Mouse (Mus musculus) hindbrain, postnatal 0 days (tissue): ENCODE measurements around the gene Ggact. TPM values are rescaled to one million over a fixed set of nuclear protein-coding genes. Genes with fewer than 3 reads are reported as not detected.

Experiments used
- ATAC-seq: fragments of 200-750 bp; cut with Nextera tagmentation; 2 replicates; pipeline ENCODE4 v1.8.0; 2017; ENCODE audit warnings: mild to moderate bottlenecking, moderate TSS enrichment, moderate library complexity
- DNase-seq: peaks from one replicate; pipeline ENCODE4 v3.0.0-alpha.2; 2015; ENCODE audit warnings: low spot score
- H3K27ac ChIP-seq: fragments of 300-500 bp; sonication (generic); 2 replicates; pipeline ENCODE4 v1.5.1; 2014; ENCODE audit warnings: mild to moderate bottlenecking
- H3K27me3 ChIP-seq: fragments of 300-500 bp; sonication (generic); 2 replicates; pipeline ENCODE4 v1.6.1; 2014; ENCODE audit warnings: low read length, mixed read lengths; ENCODE audit not compliant: insufficient read depth
- H3K36me3 ChIP-seq: fragments of 300-500 bp; sonication (generic); 2 replicates; pipeline ENCODE4 v1.6.1; 2014; ENCODE audit warnings: low read length, mixed read lengths; ENCODE audit not compliant: insufficient read depth
- H3K4me1 ChIP-seq: fragments of 300-500 bp; sonication (generic); 2 replicates; pipeline ENCODE4 v1.6.1; 2014; ENCODE audit warnings: antibody characterized with exemption, low read length, mixed read lengths; ENCODE audit not compliant: insufficient read depth
- H3K4me2 ChIP-seq: fragments of 300-500 bp; sonication (generic); 2 replicates; pipeline ENCODE4 v1.6.1; 2014; ENCODE audit warnings: low read depth, mild to moderate bottlenecking, low read length, moderate library complexity, mixed read lengths
- H3K4me3 ChIP-seq: fragments of 300-500 bp; sonication (generic); 2 replicates; pipeline ENCODE4 v1.5.1; 2014; ENCODE audit warnings: low read length
- H3K9ac ChIP-seq: fragments of 300-500 bp; sonication (generic); replicated peaks from 2 replicates; pipeline ENCODE4 v1.6.1; 2014; ENCODE audit warnings: mild to moderate bottlenecking, low read length, moderate library complexity, mixed read lengths
- H3K9me3 ChIP-seq: fragments of 300-500 bp; sonication (generic); 2 replicates; pipeline ENCODE4 v1.6.1; 2016; ENCODE audit warnings: low read length, mixed read lengths
- CTCF ChIP-seq: IDR thresholded peaks from 2 replicates; pipeline ENCODE4 v1.5.1; 2016; ENCODE audit warnings: antibody characterized with exemption, control low read depth, low read depth
- WGBS: fragments of 180-500 bp; shearing (Covaris S2); extraction: QIAGEN DNeasy Blood & Tissue Kit; methylation state at CpG from one replicate; pipeline ENCODE4 v1.1.7; 2014; 5-methylcytosine and 5-hydroxymethylcytosine counted together
- polyA plus RNA-seq: library from polyadenylated mRNA; unstranded; fragments of >200 nt; fragmentation: Nextera tagmentation; extraction: Ambion mirVana; gene quantifications from 2 replicates; pipeline ENCODE4 v1.2.1, GENCODE M21; 2015
- total RNA-seq: library from RNA; depleted of rRNA; stranded (reverse); fragments of >200 nt; gene quantifications from 2 replicates; pipeline ENCODE4 v1.2.3, GENCODE M21; 2014; rRNA removed

The Ggact gene
- total RNA-seq, result 18.4 and 36.5 TPM in 2 replicates
- polyA plus RNA-seq, result 27.9 and 29.1 TPM in 2 replicates

DNA sequence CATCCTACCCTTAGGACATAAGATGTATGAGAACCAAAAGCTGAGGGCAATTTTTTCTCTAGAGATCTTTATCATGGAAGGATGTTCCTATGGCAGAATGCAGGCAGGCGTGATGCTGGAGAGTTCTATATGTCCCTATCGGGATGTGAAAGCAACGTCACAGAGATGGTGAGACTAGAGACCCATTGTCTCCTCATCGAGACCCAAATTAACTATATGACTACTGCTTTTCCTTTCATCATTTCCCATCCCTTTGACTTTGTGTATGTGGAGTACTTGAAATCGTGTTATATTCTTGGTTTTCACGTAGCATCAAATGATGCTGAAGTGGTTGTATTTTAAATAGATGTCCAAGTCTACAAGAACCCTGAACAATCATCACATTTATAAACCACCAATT lies at the start of gene Ggact:
Ggact (minus strand) TSS at position 101 of the 400 bp plus-strand sequence.
- Histone ChIP-seq H3K4me2 (peak within 1 kb of the TSS; percentile 96), H3K27me3 (no peaks in the 10 kb centered on the region), H3K9me3 (no peaks in the 10 kb centered on the region), H3K27ac (peak within 1 kb of the TSS; percentile 65; the same call in 1 of the 2 replicates), H3K36me3 (no peaks in the 10 kb centered on the region), H3K4me1 (no peaks in the 10 kb centered on the region; the same call in 1 of the 2 replicates), H3K4me3 (peak within 1 kb of the TSS; percentile 68), H3K9ac (peak within 1 kb of the TSS; percentile 68)
- WGBS, result 77% methylated on average over 6 of the region's 6 CpGs
- no peak for TF ChIP-seq CTCF
- ATAC-seq (no peak), DNase-seq (no peak)

- Histone ChIP-seq H3K27ac (no peak overlapping the region), H3K9ac (no peak overlapping the region), H3K4me3 (no peak overlapping the region), H3K9me3 (no peaks in the 10 kb centered on the region), H3K4me2 (no peak overlapping the region), H3K36me3 (no peaks in the 10 kb centered on the region; the same call in 1 of the 2 replicates), H3K27me3 (0 out of 2 replicates have a peak, but pooled peaks cover 2% of the 10 kb centered on the region), H3K4me1 (no peaks in the 10 kb centered on the region)
- 0 out of 2 replicates have a peak, but pooled peaks have one; percentile 1 for TF ChIP-seq CTCF
- DNase-seq (peak; percentile 88), ATAC-seq (peak; percentile 99)
- 40% methylated on average over 8 of the region's 8 CpGs for WGBS
Observed at GRCm38 (mm10) chr14:122957941-122958340, 44.4 kb upstream of the Ggact start.

- Histone ChIP-seq H3K9me3 (no peaks in the 10 kb centered on the region), H3K9ac (no peak overlapping the region), H3K4me3 (no peak overlapping the region), H3K4me2 (no peak overlapping the region), H3K27me3 (0 out of 2 replicates have a peak, but pooled peaks cover 2% of the 10 kb centered on the region), H3K4me1 (no peaks in the 10 kb centered on the region), H3K36me3 (peaks cover 8% of the 10 kb centered on the region; the same call in 1 of the 2 replicates), H3K27ac (no peak overlapping the region)
- peak; percentile 78 for TF ChIP-seq CTCF
- ATAC-seq, result no peak
- peak; percentile 77 for DNase-seq
- 19% methylated on average over 1 of the region's 1 CpGs for WGBS
Observed at GRCm38 (mm10) chr14:122953331-122953730, 39.8 kb upstream of the Ggact start.

DNA sequence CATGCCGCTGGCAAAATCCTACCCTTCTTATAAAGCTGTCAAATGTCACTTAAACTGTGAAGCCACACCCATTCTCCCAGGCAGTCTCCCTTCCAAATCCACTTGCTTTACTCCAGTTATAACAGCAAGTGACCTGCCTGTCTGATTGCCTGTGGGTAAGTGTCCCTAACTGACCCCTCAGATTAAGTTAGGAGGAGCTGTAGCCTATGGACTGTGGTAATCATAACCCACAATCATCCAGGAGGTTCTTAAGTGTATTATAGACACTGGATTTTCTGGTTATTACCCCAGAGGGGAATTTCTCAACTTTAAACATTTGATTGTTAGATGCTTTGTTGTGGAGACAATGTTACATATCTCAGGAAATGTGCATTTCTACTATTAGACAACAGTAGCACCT lies 39.0 kb upstream of the Ggact start:
- H3K27me3 ChIP-seq, result 0 out of 2 replicates have a peak, but pooled peaks cover 2% of the 10 kb centered on the region
- H3K36me3 ChIP-seq, result peaks cover 8% of the 10 kb centered on the region; the same call in 1 of the 2 replicates
- TF ChIP-seq CTCF, result no peak
- H3K4me1 ChIP-seq, result no peaks in the 10 kb centered on the region
- no peak overlapping the region for H3K4me3 ChIP-seq
- DNase-seq, result no peak
- no peak overlapping the region for H3K9ac ChIP-seq
- H3K4me2 ChIP-seq, result no peak overlapping the region
- WGBS, result 83% methylated on average over 1 of the region's 1 CpGs
- no peak for ATAC-seq
- H3K27ac ChIP-seq, result no peak overlapping the region
- H3K9me3 ChIP-seq, result no peaks in the 10 kb centered on the region

GRCm38 (mm10) chr14:122951676-122952445 lies 38.3 kb upstream of the Ggact start:
- ATAC-seq (no peak), DNase-seq (no peak)
- Histone ChIP-seq H3K4me3 (no peak overlapping the region), H3K27me3 (0 out of 2 replicates have a peak, but pooled peaks cover 2% of the 10 kb centered on the region), H3K4me1 (no peaks in the 10 kb centered on the region), H3K9me3 (no peaks in the 10 kb centered on the region), H3K9ac (no peak overlapping the region), H3K27ac (no peak overlapping the region), H3K36me3 (peaks cover 8% of the 10 kb centered on the region; the same call in 1 of the 2 replicates), H3K4me2 (no peak overlapping the region)
- 66% methylated on average over 6 of the region's 6 CpGs for WGBS
- no peak for TF ChIP-seq CTCF

- Histone ChIP-seq H3K4me3 (no peak overlapping the region), H3K9me3 (no peaks in the 10 kb centered on the region), H3K9ac (no peak overlapping the region), H3K4me1 (no peaks in the 10 kb centered on the region), H3K27me3 (0 out of 2 replicates have a peak, but pooled peaks cover 2% of the 10 kb centered on the region), H3K4me2 (no peak overlapping the region), H3K27ac (no peak overlapping the region), H3K36me3 (peaks cover 8% of the 10 kb centered on the region; the same call in 1 of the 2 replicates)
- DNase-seq, result peak; percentile 7
- no peak for ATAC-seq
- 85% methylated on average over 1 of the region's 1 CpGs for WGBS
- TF ChIP-seq CTCF, result peak; percentile 63
Observed at GRCm38 (mm10) chr14:122950915-122951314, 37.4 kb upstream of the Ggact start.
